Mouse (Mus musculus) stomach, postnatal 0 days (tissue): ENCODE results near the gene Kctd21.

Source experiments
- CTCF ChIP-seq: IDR thresholded peaks from 2 replicates; pipeline ENCODE4 v1.5.1; 2016; ENCODE audit warnings: antibody characterized with exemption, low read depth, mild to moderate bottlenecking, moderate library complexity
- EP300 ChIP-seq: optimal IDR thresholded peaks from 2 replicates; pipeline ENCODE3; 2016; ENCODE audit warnings: antibody characterized with exemption

GRCm38 (mm10) chr7:97331726-97332666, at the start of gene Kctd21, which contains the start of gene Usp35:
- TF ChIP-seq CTCF = peak; percentile 63
- no peak for TF ChIP-seq EP300
